Mouse (Mus musculus) forebrain, postnatal 0 days (tissue): ENCODE data around the gene Cdc25a. TPM values are rescaled to one million over a fixed set of nuclear protein-coding genes. Genes with fewer than 3 reads are reported as not detected.

Experiments
- ATAC-seq: fragments of 200-750 bp; cut with Nextera tagmentation; 2 replicates; pipeline ENCODE4 v1.8.0; 2017; ENCODE audit warnings: mild to moderate bottlenecking, moderate library complexity
- DNase-seq: peaks from one replicate; pipeline ENCODE4 v3.0.0-alpha.2; 2015
- H3K27ac ChIP-seq: fragments of 300-500 bp; sonication (generic); 2 replicates; pipeline ENCODE4 v1.5.1; 2014; ENCODE audit warnings: low read depth, mild to moderate bottlenecking, antibody characterized with exemption, low read length, moderate library complexity, mixed read lengths
- H3K27me3 ChIP-seq: fragments of 300-500 bp; sonication (generic); 2 replicates; pipeline ENCODE4 v1.6.1; 2014; ENCODE audit warnings: mild to moderate bottlenecking, low read length, mixed read lengths; ENCODE audit not compliant: insufficient read depth
- H3K36me3 ChIP-seq: fragments of 300-500 bp; sonication (generic); 2 replicates; pipeline ENCODE4 v1.6.1; 2014; ENCODE audit warnings: mild to moderate bottlenecking, moderate library complexity; ENCODE audit not compliant: insufficient read depth
- H3K4me1 ChIP-seq: fragments of 300-500 bp; sonication (generic); 2 replicates; pipeline ENCODE4 v1.6.1; 2014; ENCODE audit warnings: antibody characterized with exemption; ENCODE audit not compliant: insufficient read depth
- H3K4me2 ChIP-seq: fragments of 300-500 bp; sonication (generic); 2 replicates; pipeline ENCODE4 v1.6.1; 2014; ENCODE audit warnings: low read depth, mild to moderate bottlenecking, moderate library complexity
- H3K4me3 ChIP-seq: fragments of 300-500 bp; sonication (generic); 2 replicates; pipeline ENCODE4 v1.5.1; 2014; ENCODE audit warnings: low read depth, low read length, mixed read lengths
- H3K9ac ChIP-seq: fragments of 300-500 bp; sonication (generic); 2 replicates; pipeline ENCODE4 v1.6.1; 2014; ENCODE audit warnings: mild to moderate bottlenecking
- H3K9me3 ChIP-seq: fragments of 300-500 bp; sonication (generic); 2 replicates; pipeline ENCODE4 v1.6.1; 2016; ENCODE audit warnings: low read length
- CTCF ChIP-seq: sonication (generic); IDR thresholded peaks from 2 replicates; pipeline ENCODE4 v1.5.1; 2016; ENCODE audit warnings: antibody characterized with exemption, control low read depth, low read depth
- WGBS: fragments of 180-500 bp; shearing (Covaris S2); extraction: QIAGEN DNeasy Blood & Tissue Kit; methylation state at CpG from one replicate; pipeline ENCODE4 v1.1.7; 2014; 5-methylcytosine and 5-hydroxymethylcytosine counted together
- microRNA-seq, 2 experiments: library from miRNA; unstranded; fragments of <30 nt; microRNA quantifications; one replicate each; pipeline ENCODE4; 2016
- polyA plus RNA-seq: library from polyadenylated mRNA; unstranded; fragments of >200 nt; fragmentation: Nextera tagmentation; extraction: Ambion mirVana; gene quantifications from 2 replicates; pipeline ENCODE4 v1.2.1, GENCODE M21; 2015
- total RNA-seq: library from RNA; depleted of rRNA; stranded (reverse); fragments of >200 nt; gene quantifications from 2 replicates; pipeline ENCODE4 v1.2.3, GENCODE M21; 2014; rRNA removed

The Cdc25a gene
- total and polyA plus RNA-seq, 2 experiments from 2014 or later, result 8.7 to 14.4 TPM

GRCm38 (mm10) chr9:109932361-109932755, 57.0 kb downstream of the Cdc25a start:
- Histone ChIP-seq H3K9me3 (no peaks in the 10 kb centered on the region), H3K4me2 (peak overlapping the region; percentile 63), H3K4me3 (peak overlapping the region; percentile 67), H3K4me1 (peaks cover 5% of the 10 kb centered on the region; the same call in 1 of the 2 replicates), H3K36me3 (no peaks in the 10 kb centered on the region), H3K9ac (peak overlapping the region; percentile 69), H3K27me3 (no peaks in the 10 kb centered on the region), H3K27ac (peak overlapping the region; percentile 94)
- ATAC-seq, result no peak
- peak; percentile 44 for DNase-seq
- TF ChIP-seq CTCF, result no peak
- under 1% methylated on average over 20 of the region's 20 CpGs for WGBS

GRCm38 (mm10) chr9:109932756-109933375, 57.5 kb downstream of the Cdc25a start:
- DNase-seq (peak; percentile 66), ATAC-seq (no peak)
- Histone ChIP-seq H3K27me3 (no peaks in the 10 kb centered on the region), H3K4me2 (peak overlapping the region; percentile 63), H3K27ac (peak overlapping the region; percentile 94), H3K36me3 (no peaks in the 10 kb centered on the region), H3K4me1 (peaks cover 5% of the 10 kb centered on the region; the same call in 1 of the 2 replicates), H3K9me3 (no peaks in the 10 kb centered on the region), H3K9ac (peak overlapping the region; percentile 69), H3K4me3 (peak overlapping the region; percentile 67)
- WGBS, result 1% methylated on average over 12 of the region's 12 CpGs
- peak; percentile 41; the same call in 1 of the 2 replicates for TF ChIP-seq CTCF

- H3K27ac ChIP-seq, result no peak overlapping the region
- no peaks in the 10 kb centered on the region for H3K36me3 ChIP-seq
- no peak overlapping the region for H3K4me3 ChIP-seq
- H3K9me3 ChIP-seq, result no peaks in the 10 kb centered on the region
- H3K9ac ChIP-seq, result no peak overlapping the region
- no peak for ATAC-seq
- no peaks in the 10 kb centered on the region for H3K4me1 ChIP-seq
- no peaks in the 10 kb centered on the region for H3K27me3 ChIP-seq
- no peak for DNase-seq
- no peak overlapping the region for H3K4me2 ChIP-seq
- TF ChIP-seq CTCF, result peak; percentile 20; the same call in 1 of the 2 replicates
- 99% methylated on average over 3 of the region's 3 CpGs for WGBS
These were observed 64.0 kb downstream of the Cdc25a start for GRCm38 (mm10) chr9:109939401-109939800.

GRCm38 (mm10) chr9:109942796-109943195, 67.4 kb downstream of the Cdc25a start:
- Histone ChIP-seq H3K9ac (no peak overlapping the region), H3K4me1 (no peaks in the 10 kb centered on the region), H3K27me3 (no peaks in the 10 kb centered on the region), H3K36me3 (no peaks in the 10 kb centered on the region), H3K27ac (no peak overlapping the region), H3K4me3 (no peak overlapping the region), H3K9me3 (no peaks in the 10 kb centered on the region), H3K4me2 (no peak overlapping the region)
- no peak for TF ChIP-seq CTCF
- ATAC-seq (no peak), DNase-seq (no peak)
- 60% methylated on average over 4 of the region's 4 CpGs for WGBS

Small RNA genes within 50 kb of the gene (microRNA-seq; reads per million reads assigned to microRNA genes)
- 0.49 to 1.2 reads per million in 2 experiments for gene Mir7089

Other genes starting within 250 kb of the Cdc25a start
- gene Fbxw24, start 249.5 kb upstream of the Cdc25a start, total RNA-seq, result 0.19 TPM in 1 of 2 replicates, not detected in the other
- not detected in 2 replicates for gene Fbxw24, start 249.5 kb upstream of the Cdc25a start, polyA plus RNA-seq
- not detected in 2 replicates for gene Fbxw25, start 210.9 kb upstream of the Cdc25a start, total RNA-seq
- gene Fbxw25, start 210.9 kb upstream of the Cdc25a start, polyA plus RNA-seq, result not detected in 2 replicates
- gene Fbxw18, start 172.9 kb upstream of the Cdc25a start, total RNA-seq, result not detected in 2 replicates
- not detected in 2 replicates for gene Fbxw18, start 172.9 kb upstream of the Cdc25a start, polyA plus RNA-seq
- gene Fbxw26, start 129.5 kb upstream of the Cdc25a start, total RNA-seq, result not detected in 2 replicates
- gene Fbxw26, start 129.5 kb upstream of the Cdc25a start, polyA plus RNA-seq, result not detected in 2 replicates
- gene Fbxw27, start 84.9 kb upstream of the Cdc25a start, total RNA-seq, result not detected in 2 replicates
- not detected in 2 replicates for gene Fbxw27, start 84.9 kb upstream of the Cdc25a start, polyA plus RNA-seq
- gene Spink8, start 63.3 kb upstream of the Cdc25a start, total RNA-seq, result not detected in 2 replicates
- gene Spink8, start 63.3 kb upstream of the Cdc25a start, polyA plus RNA-seq, result 0.69 TPM in 2 replicates
- gene Nme6, start 42.8 kb upstream of the Cdc25a start, total RNA-seq, result 31.3 and 39.8 TPM in 2 replicates
- gene Nme6, start 42.8 kb upstream of the Cdc25a start, polyA plus RNA-seq, result 47.5 and 55.6 TPM in 2 replicates
- gene Camp, start 26.0 kb upstream of the Cdc25a start, total RNA-seq, result 0.85 TPM in 1 of 2 replicates, not detected in the other
- gene Camp, start 26.0 kb upstream of the Cdc25a start, polyA plus RNA-seq, result 0.35 and 1.4 TPM in 2 replicates
- gene Map4, start 55.9 kb downstream of the Cdc25a start, total RNA-seq, result 226 and 237 TPM in 2 replicates
- gene Map4, start 55.9 kb downstream of the Cdc25a start, polyA plus RNA-seq, result 158 and 201 TPM in 2 replicates
- 36.8 and 43.0 TPM in 2 replicates for gene Smarcc1, start 242.1 kb downstream of the Cdc25a start, total RNA-seq
- 52.0 and 77.1 TPM in 2 replicates for gene Smarcc1, start 242.1 kb downstream of the Cdc25a start, polyA plus RNA-seq
- 132 and 156 TPM in 2 replicates for gene Dhx30, start 242.3 kb downstream of the Cdc25a start, total RNA-seq
- 98.6 and 117 TPM in 2 replicates for gene Dhx30, start 242.3 kb downstream of the Cdc25a start, polyA plus RNA-seq